Mouse (Mus musculus) T-helper 1 cell (primary cell): ENCODE measurements around the gene Narfl.

Source experiments
- in situ Hi-C: fragments of 300-600 bp; cut with MboI, MseI; formaldehyde crosslinking; loops from one replicate; pipeline ENCODE4 v1.15.1; 2025; ENCODE audit warnings: high pct_unique_total_duplicates

Gene Narfl

GRCm38 (mm10) chr17:25762591-25762990 lies 11.0 kb upstream of the Narfl start:
- in situ Hi-C loops, result no loop called here

GRCm38 (mm10) chr17:25765886-25766285 lies 7.7 kb upstream of the Narfl start:
- in situ Hi-C loops, result no loop called here

GRCm38 (mm10) chr17:25769331-25769730 lies 4.2 kb upstream of the Narfl start:
- in situ Hi-C loops, result no loop called here

- in situ Hi-C loops, result no loop called here
These were observed 1.9 kb downstream of the Narfl start for GRCm38 (mm10) chr17:25775318-25776062.

GRCm38 (mm10) chr17:25777948-25778347 lies 4.4 kb downstream of the Narfl start:
- in situ Hi-C loops, result no loop called here

- in situ Hi-C loops, result no loop called here
These were observed 7.8 kb downstream of the Narfl start for GRCm38 (mm10) chr17:25781339-25781738.

- in situ Hi-C loops, result no loop called here
These were observed 9.5 kb downstream of the Narfl start for GRCm38 (mm10) chr17:25783086-25783485.

GRCm38 (mm10) chr17:25783861-25784574 lies 10.4 kb downstream of the Narfl start:
- in situ Hi-C loops, result no loop called here

GRCm38 (mm10) chr17:25785281-25785745 lies 11.7 kb downstream of the Narfl start, which contains the start of gene Haghl:
Gene Haghl, minus strand, starts transcription at chr17:25785673.
- in situ Hi-C loops, result no loop called here

- in situ Hi-C loops, result no loop called here
These were observed 12.7 kb downstream of the Narfl start, which contains the start of gene Ccdc78 for GRCm38 (mm10) chr17:25786280-25786679. Gene Ccdc78, plus strand, starts transcription at chr17:25786580.

GRCm38 (mm10) chr17:25786781-25787504 lies 13.4 kb downstream of the Narfl start:
- in situ Hi-C loops, result no loop called here

- in situ Hi-C loops, result no loop called here
These were observed 17.8 kb downstream of the Narfl start for GRCm38 (mm10) chr17:25791320-25791842.

GRCm38 (mm10) chr17:25791843-25792527 lies 18.4 kb downstream of the Narfl start:
- in situ Hi-C loops, result no loop called here

GRCm38 (mm10) chr17:25792615-25793014 lies 19.0 kb downstream of the Narfl start, which contains the start of gene Fam173a:
Gene Fam173a, minus strand, starts transcription at chr17:25792901.
- in situ Hi-C loops, result no loop called here

- in situ Hi-C loops, result no loop called here
These were observed 20.6 kb downstream of the Narfl start for GRCm38 (mm10) chr17:25794197-25794596.

GRCm38 (mm10) chr17:25794998-25795397 lies 21.4 kb downstream of the Narfl start:
- in situ Hi-C loops, result no loop called here

GRCm38 (mm10) chr17:25795609-25796092 lies 22.1 kb downstream of the Narfl start, which contains the start of gene AC134908.4:
Gene AC134908.4, minus strand, starts transcription at chr17:25795659.
- in situ Hi-C loops, result no loop called here

- in situ Hi-C loops, result no loop called here
These were observed 22.7 kb downstream of the Narfl start for GRCm38 (mm10) chr17:25796211-25796771.

- in situ Hi-C loops, result no loop called here
These were observed 23.4 kb downstream of the Narfl start, which contains the start of gene Metrn for GRCm38 (mm10) chr17:25796951-25797369. Gene Metrn, minus strand, starts transcription at chr17:25797136.

- in situ Hi-C loops, result loop anchor here (5.0 kb wide), 1 partner anchor 64 kb away; the partner anchor contains the start of gene Mslnl
These were observed 27.5 kb downstream of the Narfl start for GRCm38 (mm10) chr17:25801029-25801428.
